9 mouse cellular contexts compared by ENCODE assay signal in the genomic region with DNA sequence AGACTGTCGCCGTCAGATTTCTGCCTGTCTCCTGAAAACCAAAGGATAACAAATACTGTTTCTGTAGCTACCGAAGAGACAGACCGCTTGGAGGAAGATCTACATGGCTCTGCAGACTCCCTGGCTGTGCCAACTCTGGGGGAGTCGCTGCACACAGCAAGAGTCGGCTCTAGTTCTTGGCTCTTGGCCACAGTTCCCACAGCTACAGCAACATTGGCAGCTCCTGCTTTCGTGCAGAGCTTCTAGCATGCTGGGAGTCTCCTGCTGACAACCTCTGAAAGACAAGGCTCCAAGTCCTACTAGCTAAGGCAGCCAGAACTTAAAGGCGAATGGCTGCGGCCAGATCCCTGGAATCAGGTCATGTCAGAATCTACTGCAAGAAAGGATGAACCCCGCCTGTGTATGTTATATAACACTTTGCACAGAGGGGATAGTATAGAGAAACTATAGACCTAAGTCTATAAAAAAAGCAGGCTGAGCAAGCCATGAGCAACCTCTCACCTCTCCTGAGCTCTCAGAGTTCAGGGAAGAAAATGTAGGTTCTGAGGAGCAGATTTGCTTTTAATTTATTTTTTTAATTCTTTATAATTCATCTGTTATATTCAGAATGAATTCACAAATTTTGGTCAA. TPM values are rescaled to one million over a fixed set of nuclear protein-coding genes. Genes with fewer than 3 reads are reported as not detected.
DNase-seq lines count a peak whose midpoint lies in the region; ATAC-seq and TF ChIP-seq lines count a peak whose summit lies in the region.
"Had no signal": no experiment of that assay in that cellular context is flagged by ENCODE, and none has a peak within 500 bp of the region (broad histone marks: within the 10 kb centered on the region; RNA-seq: fewer than 3 reads in every experiment).

No protein-coding gene starts in this region.

- H3K27me3 ChIP-seq in midbrain, postnatal 0 days (ENCODE audit: insufficient read depth, low read length), result no peaks in the 10 kb centered on the region
- H3K27me3 ChIP-seq: limb, embryonic 12.5 days had no signal

- no peak overlapping the region for H3K9ac ChIP-seq in midbrain, postnatal 0 days (replicated peaks; ENCODE audit: low read length, poor library complexity, severe bottlenecking)
- H3K9ac ChIP-seq: limb, embryonic 12.5 days had no signal

- H3K36me3 ChIP-seq in midbrain, postnatal 0 days (ENCODE audit: insufficient read depth, low read length), result no peaks in the 10 kb centered on the region
- H3K36me3 ChIP-seq: limb, embryonic 12.5 days had no signal

- intact Hi-C loops in heart, postnatal 36 days (cut with DNase I), result loop anchor here (5.0 kb wide), 1 partner anchor 55 kb away; no protein-coding TSS in a partner anchor

- peak; percentile 78 for ATAC-seq in midbrain, postnatal 0 days (ENCODE audit: low FRiP score)

- TF ChIP-seq POLR2A in brain, embryonic 14.5 days (IDR thresholded peaks at IDR 0.05; ENCODE audit: borderline replicate concordance, extremely low read depth, insufficient read depth, insufficient read length, poor library complexity, severe bottlenecking), result no peak

- H3K27ac ChIP-seq in midbrain, postnatal 0 days (ENCODE audit: low read depth, low read length), result peak overlapping the region; percentile 19
- H3K27ac ChIP-seq: limb, embryonic 12.5 days had no signal

- no peaks in the 10 kb centered on the region for H3K4me1 ChIP-seq in midbrain, postnatal 0 days (ENCODE audit: insufficient read depth, low read length)
- H3K4me1 ChIP-seq: limb, embryonic 12.5 days had no signal

- whole genome bisulfite sequencing in midbrain, postnatal 0 days, result 50% methylated on average over 10 of the region's 10 CpGs

- H3K4me3 ChIP-seq in midbrain, postnatal 0 days (ENCODE audit: low read depth, low read length), result no peak overlapping the region
- H3K4me3 ChIP-seq: limb, embryonic 12.5 days had no signal

- H3K4me2 ChIP-seq in midbrain, postnatal 0 days (ENCODE audit: low read depth, low read length, poor library complexity, severe bottlenecking), result no peak overlapping the region
- H3K4me2 ChIP-seq: limb, embryonic 12.5 days had no signal

- DNase-seq in NIH3T3 (ENCODE audit: low read depth), result peak; percentile 78
- DNase-seq in brain, embryonic 14.5 days (ENCODE audit: low read depth), result peak; percentile 95
- peak; percentile 77 to 88 for DNase-seq in frontal cortex, postnatal 14 days (ENCODE audit: low spot score in 2 of 2)
- peak; percentile 61 to 74 for DNase-seq in heart, postnatal 36 days
- DNase-seq in layer of hippocampus, postnatal 36 days, result peak; percentile 88 to 90
- peak; percentile 95 for DNase-seq in midbrain, postnatal 0 days (ENCODE audit: low spot score)
- peak; percentile 73 for DNase-seq in urinary bladder, postnatal 14 days (ENCODE audit: low spot score)
- DNase-seq in spleen, postnatal 10 days (ENCODE audit: low spot score in 2 of 2), result no peak

- no peak for TF ChIP-seq CTCF in brain, embryonic 14.5 days (IDR thresholded peaks at IDR 0.05; ENCODE audit: borderline replicate concordance, extremely low read depth, insufficient read depth, insufficient read length)
- TF ChIP-seq CTCF in midbrain, postnatal 0 days (IDR thresholded peaks at IDR 0.05), result no peak

- no peaks in the 10 kb centered on the region for H3K9me3 ChIP-seq in midbrain, postnatal 0 days (ENCODE audit: low read length)

RNA-seq across cellular contexts. Expression of gene Slc16a1, which starts 41.2 kb away (rescaled TPM):
- polyA plus RNA-seq in brain, embryonic 14.5 days (2012; rRNA removed), result 6.7 and 7.3 TPM in 2 replicates
- total RNA-seq in heart, postnatal 36 days (2021), result 100 to 1,000 TPM; 163 to 166 TPM
- total RNA-seq in layer of hippocampus, postnatal 36 days (2021), result 10 to 100 TPM; 24.1 to 29.1 TPM
- 31.2 and 36.6 TPM in 2 replicates for total RNA-seq in midbrain, postnatal 0 days (2014; rRNA removed)
- polyA plus RNA-seq in midbrain, postnatal 0 days (2015; fragmentation: Nextera tagmentation; extraction: Ambion mirVana), result 19.1 and 20.5 TPM in 2 replicates

Comparison
In these comparisons a context has a peak if more than half of its experiments do, and no peak if none do; other contexts are left out.
1. DNase-seq: peak in NIH3T3 (single experiment), brain, embryonic 14.5 days (single experiment), frontal cortex, postnatal 14 days (2 of 2), heart, postnatal 36 days (2 of 2), layer of hippocampus, postnatal 36 days (2 of 2), midbrain, postnatal 0 days (single experiment) and urinary bladder, postnatal 14 days (single experiment); none in spleen, postnatal 10 days (0 of 2).